Mouse (Mus musculus) mesoderm, embryonic 11.5 days (tissue): ENCODE results near the gene Kmt2c.

Experiments used
- DNase-seq: peaks from one replicate; pipeline ENCODE4 v3.0.0-alpha.2; 2012; ENCODE audit warnings: low read depth, low spot score

The Kmt2c gene

DNA sequence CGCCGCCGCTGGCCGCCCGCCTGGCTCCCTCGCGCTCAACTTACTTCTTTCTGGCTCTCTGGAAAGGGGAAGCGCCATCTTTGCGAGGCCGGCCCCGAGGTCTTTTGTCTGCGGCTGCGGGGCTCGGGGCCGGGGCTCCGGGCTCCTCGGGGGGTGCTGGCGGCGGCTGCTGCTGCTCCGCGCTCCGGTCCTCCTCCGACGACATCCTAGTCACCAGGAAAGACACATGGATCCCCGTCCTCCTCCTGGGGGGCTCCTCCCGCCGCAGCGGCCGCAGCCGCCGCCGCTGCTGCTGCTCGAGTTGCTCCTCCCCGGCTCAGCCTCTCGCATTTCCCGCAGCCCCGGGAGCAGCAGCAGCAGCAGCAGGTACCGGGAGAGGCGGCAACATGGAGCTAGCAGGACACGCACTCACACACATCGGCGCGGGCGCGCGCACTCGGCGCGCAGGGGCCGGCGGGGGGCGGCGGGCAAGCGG, at the start of gene Kmt2c:
Gene Kmt2c, minus strand, starts transcription at position 438 of the 475 bp plus-strand sequence.
- peak; percentile 85 for DNase-seq

DNA sequence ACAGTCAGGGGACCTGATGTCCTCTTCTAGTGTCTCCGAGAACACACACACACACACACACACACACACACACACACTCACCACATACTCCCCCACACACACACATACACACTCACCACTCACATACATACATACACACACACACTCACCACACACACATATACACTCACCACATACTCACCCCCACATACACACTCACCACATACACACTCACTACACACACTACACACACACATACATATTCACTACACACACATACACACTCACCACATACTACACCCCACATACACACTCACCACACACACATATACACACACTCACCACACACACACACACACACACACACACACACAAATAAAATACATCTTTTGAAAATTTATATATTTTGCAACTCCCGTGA, 48.3 kb upstream of the Kmt2c start:
- DNase-seq = no peak

DNA sequence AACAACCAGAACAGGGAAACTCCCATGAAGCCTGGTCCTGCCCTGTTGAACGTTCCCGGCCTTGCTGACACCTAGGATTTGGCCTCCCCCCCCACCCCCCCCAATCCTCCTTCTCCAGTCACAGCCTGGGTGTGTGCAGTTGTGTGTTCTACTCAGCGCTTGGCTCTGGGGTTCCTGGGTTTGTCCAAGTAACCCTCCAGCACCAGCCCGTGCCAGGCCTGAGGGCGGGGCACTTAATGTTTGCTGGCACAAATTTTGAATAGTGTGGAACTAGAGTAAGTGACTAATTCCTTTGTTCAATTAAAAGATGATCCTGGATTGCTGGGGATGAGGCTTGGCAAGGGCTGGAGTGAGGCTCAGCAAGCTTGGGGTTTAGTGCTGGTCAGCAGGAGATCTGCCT, 46.0 kb upstream of the Kmt2c start:
- no peak for DNase-seq

DNA sequence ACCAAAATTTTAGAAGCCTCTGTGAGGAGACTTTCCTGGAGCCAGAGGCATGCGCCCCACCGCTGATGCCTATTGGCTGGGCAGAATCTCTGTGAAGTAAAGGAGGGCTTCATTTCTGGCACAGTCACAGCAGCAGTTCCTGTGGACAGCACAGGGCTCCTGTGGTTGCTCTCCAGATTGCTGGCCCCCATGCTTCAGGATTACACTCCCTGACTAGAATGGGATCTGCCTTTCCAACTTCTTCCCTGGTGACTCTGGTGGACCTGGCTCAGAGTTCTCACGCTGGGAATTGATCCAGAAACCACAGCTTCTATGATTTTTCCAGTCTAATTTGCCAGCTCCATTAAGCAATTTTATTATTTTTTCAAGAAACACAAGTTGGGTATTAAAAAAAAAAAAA, 45.5 kb upstream of the Kmt2c start:
- no peak for DNase-seq

DNA sequence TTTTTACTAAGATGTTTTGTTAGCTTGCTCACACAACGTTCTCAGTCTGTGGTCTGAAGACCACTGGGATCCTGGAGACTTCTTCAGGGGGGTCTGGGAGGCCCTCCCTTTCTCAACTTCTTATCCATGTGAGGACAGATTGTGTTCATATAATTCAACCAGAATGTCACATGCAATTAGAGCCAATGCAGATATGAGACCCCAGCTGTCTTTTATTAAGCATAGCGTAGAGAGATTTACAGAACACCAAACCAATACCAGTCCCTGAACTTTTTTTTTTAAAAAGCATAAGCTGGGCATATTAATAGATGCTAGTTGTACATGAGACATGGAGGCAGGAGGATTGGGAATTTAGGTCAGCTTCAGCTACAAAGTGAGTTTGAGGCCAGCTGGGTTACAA, 43.1 kb upstream of the Kmt2c start:
- no peak for DNase-seq

DNA sequence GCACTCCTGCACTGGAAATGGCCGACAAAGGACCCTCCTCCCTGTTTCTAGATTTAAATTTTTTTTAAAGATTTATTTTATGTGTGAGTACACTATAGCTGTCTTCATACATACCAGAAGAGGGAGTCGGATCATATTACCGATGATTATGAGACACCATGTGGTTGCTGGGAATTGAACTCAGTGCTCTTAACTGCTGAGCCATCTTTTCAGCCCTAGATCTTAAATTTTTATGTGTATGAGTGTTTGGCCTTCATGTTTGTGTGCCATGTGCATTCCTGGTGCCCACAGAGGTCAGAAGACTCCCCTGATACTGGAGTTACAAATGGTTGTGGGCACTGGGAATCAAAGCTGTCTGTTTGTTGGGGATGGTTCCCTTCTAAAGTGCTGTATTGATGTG, 42.3 kb upstream of the Kmt2c start:
- DNase-seq = no peak

DNA sequence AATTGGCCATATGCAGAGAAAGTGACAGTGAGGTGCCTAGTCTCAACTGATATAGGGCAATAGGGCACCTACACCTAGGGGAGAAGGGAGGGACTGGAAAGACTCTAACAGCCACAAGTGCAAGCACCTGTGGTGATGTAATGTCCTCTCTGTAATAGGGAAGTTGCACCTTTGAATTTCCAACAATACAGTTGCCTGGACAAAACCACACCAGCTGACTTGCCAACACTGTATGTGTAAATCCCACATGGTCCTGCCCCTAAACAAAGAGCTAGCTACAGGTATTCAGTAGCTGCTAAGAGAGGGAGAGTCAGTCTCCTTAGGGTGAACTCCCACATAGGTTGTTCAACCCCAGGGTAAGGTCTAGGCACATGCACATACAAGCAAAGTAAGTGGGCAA, 41.8 kb upstream of the Kmt2c start:
- no peak for DNase-seq

DNA sequence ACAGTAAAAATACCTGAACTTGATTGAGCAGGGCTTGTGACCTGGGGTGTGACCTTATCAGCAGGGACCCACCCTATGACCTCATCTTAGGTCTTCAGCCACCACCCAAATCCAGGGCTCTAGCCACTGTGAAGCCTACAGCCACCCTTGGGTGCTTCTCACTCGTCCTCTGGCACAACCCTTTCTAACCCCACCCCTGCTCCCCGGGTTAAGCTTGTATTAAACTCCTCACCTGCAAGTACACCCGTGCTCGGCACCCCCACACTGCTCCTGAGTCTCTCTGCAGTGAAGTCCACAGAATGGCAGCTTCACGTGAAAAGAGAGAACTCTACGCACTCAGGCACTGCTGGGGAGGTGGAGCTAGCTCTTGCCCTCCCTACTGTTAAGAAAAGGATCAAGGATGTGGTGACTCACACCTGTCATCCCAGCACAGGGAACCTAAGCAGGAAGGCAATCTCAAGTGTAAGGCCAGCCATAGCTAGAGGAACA, 38.4 kb upstream of the Kmt2c start:
- no peak for DNase-seq

DNA sequence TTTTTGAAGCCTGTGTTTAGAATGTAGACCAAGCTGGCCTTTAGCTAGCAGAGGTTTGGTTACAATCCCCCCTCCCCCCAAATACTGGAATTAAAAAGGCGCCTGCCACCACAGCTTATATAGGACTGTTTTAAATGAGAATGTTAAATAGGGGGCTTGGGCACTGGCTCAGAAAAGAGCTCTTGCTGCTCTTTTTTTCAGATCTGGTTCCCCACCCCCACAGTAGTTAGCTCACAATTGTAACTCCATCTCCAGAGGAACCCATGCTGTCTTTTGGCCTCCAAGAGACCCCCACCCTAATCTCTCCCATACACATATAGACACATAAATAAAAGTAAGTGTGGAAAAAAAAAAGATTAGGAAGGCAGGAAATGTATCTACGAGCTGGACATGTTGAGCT, 37.9 kb upstream of the Kmt2c start:
- no peak for DNase-seq

DNA sequence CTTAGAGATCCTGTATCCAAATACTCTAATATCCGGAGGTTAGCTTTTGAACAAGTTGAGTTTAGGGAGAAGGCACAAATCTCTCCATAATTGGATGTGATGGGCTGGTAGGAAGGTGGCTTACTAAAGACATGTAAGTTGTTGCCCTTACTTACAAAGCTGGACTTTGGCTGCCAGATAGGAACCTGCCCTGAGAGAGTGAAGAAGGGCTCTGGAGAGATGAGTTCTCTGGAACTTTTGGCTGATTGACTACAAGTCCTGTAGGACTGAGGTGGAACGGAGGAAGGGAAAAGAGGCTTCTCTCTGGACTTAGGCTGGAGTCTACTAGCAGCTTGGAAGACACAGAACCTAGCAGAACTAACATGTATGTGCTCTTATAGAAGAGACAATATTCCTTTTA, 37.0 kb upstream of the Kmt2c start:
- DNase-seq = no peak

DNA sequence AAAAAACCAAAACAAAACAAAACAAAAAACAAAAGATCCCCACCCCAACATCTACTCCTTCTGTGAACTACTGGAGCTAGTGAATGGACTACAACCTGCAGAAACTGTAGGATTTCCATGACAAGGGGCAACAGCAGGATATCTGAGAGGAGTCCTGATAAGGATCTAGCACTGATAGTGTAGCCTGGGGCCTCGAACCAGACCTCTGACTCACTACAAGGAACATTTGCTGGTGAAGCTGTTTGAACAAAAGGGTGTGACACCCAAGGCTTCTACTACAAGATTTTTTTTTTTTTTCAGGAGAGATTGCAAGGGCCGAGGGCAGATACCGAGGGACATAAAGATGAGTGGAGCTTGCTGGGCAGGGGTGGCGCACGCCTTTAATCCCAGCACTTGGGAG, 34.7 kb upstream of the Kmt2c start:
- no peak for DNase-seq

DNA sequence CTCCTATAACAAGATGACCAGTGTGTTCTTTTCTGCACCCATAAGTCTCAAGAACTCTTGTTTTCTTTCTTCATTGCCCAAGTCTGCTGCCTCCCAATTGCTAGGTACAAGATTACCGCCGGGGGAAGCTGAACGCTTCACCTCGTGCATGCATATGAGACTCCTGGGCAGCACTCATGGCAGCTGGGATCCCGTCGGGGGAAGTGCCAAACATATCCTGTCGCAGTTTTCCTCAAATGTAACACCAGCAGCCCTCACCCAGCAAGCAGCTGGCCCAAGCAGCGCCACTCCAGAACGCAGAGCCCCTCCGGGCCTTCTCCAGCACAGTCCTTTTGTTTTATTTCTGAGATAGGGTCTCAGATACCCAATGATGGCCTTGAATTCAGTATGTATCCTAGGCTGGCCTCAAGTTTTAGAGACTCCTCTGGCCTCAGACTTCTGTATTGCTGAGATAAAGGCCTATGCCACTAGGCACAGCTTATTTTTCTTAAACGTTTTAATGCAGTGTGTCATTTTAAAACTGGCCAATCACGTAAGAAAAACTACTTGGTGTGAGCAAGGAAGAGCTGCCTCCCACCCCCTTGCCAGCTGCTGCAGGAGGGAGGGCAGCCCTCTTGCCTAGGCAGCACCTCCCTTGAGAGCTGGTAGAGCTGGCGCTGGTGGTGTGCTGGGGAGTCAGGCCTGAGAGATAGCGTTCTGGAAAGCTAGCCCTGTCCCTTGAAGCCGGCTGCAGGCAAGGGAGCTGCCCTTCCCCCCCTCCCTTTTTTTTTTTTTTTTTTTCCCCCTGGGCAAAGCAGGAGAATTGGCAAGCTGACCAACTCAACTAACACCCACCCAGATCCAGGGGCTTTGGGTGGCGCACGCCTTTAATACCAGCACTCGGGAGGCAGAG, 33.9 kb upstream of the Kmt2c start:
- DNase-seq = no peak

DNA sequence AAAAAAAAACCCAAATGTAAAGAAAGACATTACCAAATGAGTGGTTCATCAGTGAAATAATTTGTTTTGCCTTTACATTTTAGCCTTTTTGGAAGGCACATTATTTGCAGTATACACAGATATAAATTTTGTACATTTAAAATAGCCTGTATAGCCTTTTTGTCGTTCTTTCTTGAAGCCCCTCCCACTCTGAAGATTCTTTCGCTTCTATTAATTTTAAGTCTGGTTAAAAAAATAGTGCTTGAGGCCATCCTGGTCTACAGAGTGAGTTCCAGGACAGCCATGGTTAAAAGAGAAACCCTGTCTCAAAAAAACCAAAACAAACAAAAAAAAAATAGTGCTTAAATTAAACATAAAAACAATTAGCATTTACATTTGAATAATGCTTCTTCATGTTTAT, 32.0 kb upstream of the Kmt2c start:
- no peak for DNase-seq

DNA sequence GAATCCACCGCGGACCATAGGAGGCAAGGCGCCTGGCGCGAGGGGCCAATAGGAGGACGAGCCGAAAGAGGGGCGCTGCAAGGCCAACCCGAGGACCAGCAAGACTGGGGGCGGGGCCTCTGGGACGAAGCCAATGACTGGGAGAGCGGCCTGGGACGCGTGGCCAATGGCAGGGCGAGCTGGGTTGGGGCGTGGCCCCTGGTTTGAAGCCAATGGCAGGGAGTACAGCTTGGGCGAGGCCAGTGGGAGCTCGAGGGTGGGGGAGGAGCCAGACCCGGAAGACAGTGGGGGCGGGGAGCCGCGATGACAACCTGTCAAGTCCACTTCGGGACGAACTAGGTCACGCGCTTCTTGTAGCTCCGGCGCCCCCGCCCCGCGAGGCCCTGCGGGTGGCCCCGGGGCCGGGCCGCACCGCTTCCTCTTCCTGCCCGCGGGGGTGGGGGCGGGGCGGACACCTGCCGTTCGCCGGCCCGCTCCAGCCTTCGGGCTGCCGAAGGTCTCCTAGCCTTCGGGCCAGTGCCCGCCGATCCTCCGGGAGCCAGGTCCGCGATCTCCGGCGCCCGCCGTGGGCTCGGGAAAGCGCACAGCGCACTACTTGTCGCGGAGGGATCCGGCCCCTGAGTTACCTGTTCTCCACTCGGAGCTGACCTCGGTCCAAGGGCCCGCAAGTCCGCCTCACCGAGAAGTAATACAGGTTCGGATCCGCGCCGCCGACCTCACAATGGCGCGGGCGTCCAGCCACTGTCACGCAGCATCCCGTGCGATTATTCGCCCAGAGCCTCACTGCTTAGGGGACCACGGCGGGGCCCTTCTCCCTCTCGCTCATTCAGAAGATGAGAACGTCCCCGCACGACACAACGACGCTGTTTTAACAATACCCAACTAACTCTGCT, 31.2 kb upstream of the Kmt2c start:
- peak; percentile 99 for DNase-seq

DNA sequence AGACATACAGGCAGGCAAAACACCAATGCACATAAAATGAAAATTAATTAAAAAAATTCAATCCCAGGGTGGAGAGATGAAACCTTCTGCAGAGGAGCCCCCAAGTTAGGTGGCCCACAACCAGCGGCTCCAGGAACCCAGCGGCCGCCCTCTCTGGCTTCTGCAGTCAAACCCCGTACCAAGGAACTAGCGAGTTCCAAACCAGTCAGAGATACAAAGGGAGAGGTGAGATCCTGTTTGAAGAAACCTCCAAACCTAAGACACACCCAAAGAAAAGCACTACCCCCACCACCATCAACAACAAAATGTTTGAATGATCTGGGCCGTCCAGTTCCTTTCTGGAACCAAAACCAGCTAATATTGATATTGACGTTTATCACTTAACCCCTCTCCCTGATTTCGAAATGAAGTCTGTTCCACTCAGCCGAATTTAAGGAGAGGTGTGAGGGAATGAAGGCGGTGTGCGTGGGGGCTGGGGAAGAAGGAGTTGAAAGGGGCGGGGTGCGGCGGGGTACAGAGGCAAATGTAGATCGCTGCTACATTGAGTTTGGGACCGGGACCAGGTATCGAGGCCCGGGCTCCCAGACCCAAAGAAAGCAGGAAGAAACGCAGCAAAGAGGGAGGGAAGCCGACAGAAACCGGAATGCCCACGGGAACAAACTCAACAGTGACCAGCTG, 30.4 kb upstream of the Kmt2c start:
- no peak for DNase-seq

DNA sequence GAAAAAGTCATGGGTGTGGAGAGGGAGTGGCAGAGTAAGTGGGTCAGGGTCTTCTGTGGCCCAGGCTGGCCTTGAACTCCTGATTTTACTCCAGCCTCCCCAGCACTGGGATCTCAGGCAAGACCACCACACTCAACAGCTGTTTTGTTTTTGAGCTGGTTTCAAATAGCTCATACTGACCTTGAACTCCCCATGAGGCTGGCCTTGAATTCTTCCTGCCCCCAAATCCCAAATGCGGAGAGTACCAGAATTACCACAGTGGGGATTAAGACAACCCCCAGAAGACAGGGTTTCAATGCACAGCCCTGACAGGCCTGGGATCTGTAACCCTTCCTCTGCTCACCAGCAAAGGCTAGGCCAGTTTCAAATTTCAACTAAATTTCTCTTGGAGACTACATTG, 29.4 kb upstream of the Kmt2c start:
- DNase-seq = no peak

DNA sequence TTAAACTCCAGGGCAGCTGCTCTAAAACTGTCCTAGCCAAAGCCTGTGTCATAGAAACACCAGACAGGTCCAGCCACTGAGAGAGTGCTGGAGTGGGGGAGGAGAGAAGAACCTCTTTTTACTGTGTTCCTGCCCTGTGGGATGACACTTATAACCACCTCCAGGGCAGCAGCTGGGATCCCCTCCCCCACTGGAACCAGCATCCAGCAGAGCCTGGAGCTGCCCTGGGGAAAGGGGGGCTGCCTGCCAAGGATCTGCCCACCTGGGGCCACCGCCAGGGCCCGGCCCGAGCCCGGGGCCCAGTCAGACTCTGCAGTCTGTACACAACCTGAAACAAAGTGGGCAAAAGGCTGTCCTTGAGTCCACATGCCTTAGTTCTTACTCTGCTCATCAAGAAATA, 28.3 kb upstream of the Kmt2c start:
- DNase-seq = no peak

DNA sequence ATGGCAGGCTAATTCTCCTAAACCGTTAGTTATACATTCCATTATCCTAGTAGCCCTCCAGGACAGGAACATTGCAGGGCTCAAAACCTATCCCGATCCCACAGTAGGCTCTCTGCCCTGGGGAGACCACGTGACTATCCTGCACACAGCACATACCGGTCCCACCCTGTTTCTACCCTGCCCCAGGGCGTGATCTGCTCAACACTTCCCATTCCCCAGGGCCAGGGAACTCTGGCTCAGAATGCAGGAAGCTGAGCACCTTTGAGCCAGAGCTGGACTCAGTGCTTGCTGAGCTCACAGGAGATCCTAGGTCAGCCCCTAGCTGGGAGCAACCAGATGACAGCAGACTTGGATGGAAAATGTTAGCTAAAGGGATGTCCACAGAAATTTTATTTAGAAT, 27.5 kb upstream of the Kmt2c start:
- no peak for DNase-seq

DNA sequence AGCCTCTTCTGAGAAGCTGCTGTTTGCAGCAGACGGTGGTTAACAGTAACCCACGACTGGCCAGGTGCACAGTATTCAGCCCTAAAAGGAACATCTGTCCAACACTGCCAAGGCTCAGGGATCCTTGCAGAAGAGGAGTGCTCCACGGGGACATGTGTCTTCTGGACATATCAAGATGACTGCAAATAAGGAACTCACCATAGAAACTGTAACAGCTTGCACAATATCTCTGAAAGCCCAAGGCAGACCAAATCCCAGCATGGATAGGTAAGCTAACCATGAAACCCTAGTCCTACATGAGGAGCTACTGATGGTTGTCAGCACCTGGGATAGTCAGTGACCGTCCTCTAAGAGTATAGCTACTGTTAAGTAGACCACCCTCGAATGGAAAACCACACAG, 22.9 kb upstream of the Kmt2c start:
- DNase-seq = no peak

DNA sequence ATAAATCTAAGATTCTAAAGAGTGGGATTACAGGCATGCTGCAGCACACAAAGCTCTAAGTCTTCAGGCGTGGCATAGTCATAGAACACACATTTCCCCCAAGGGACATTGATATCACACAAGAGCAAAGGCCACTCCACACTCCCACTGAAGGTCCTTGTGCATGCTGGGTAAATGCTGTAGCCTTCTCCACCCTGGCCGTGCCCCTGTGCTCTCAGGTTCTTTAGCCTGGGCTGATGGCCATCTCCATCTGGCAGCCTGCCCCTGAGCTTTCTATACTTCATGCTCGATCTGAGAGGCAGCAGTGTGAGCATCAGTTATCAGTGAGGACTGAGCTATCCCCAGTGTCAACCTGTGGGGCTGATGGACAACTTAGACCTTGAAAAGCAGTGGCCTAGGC, 21.2 kb upstream of the Kmt2c start:
- no peak for DNase-seq

DNA sequence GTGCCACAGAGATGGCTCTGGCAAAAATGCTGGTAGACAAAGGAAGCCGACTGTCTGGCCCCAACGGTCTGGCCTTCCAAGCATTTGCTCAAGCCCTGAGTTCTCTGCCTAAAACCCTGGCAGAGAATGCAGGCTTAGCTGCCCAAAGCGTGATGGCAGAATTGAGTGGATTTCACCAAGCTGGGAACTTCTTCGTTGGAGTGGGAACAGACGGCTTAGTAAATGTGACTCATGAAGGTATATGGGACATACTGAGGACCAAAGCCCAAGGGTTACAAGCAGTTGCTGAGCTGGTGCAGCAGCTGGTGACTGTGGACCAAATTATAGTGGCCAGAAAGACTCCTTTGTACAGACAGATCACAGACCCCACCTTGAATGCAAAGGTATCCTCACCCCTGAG, 19.0 kb upstream of the Kmt2c start:
- no peak for DNase-seq

DNA sequence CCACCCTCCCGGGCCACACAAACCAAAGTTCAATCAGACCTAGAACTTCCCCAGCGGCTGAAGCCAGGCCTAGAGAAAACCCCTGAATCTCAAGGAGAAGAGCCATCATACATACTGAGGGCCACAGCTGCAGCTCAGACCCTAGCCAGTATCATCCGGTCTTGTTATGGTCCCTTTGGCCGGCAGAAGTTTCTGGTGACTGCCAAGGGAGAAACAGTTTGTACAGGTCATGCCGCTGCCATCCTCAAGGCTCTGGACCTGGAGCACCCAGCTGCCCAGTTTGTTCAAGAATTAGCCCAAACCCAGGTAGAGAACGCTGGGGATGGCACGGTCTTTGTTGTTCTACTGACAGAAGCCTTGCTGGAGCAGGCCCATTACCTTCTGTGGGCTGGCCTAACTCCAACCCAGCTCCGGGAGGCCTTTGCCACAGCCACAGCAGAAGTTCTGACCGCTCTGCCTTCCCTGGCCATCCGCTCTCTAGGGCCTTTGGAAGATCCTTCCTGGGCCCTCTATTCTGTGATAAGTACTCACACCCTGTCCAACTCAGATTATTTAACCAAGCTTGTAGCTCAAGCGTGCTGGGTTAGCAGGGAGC, 17.8 kb upstream of the Kmt2c start:
- no peak for DNase-seq
